Mouse (Mus musculus): ENCODE measurements at regions not wholly inside any gene's neighbourhood (a gene's known extent, or its start where the extent isn't known, plus 50 kb on each side); places are given as distances from the start of the nearest gene placed in this dataset.
A peak's percentile ranks its signal among the peaks of the same experiment; 100 is the strongest.

- no peak overlapping the region for H3K4me2 ChIP-seq
- no peaks in the 10 kb centered on the region for H3K36me3 ChIP-seq (ENCODE audit: poor library complexity, severe bottlenecking)
- H3K27ac ChIP-seq = no peak overlapping the region
- WGBS = 86% methylated on average over 1 of the region's 1 CpGs
- ATAC-seq = no peak
- no peak overlapping the region for H3K4me3 ChIP-seq
- no peak overlapping the region for H3K9ac ChIP-seq
- H3K9me3 ChIP-seq (replicated peaks) = no peaks in the 10 kb centered on the region
- H3K4me1 ChIP-seq = no peaks in the 10 kb centered on the region
- H3K27me3 ChIP-seq = no peaks in the 10 kb centered on the region
Observed at GRCm38 (mm10) chr1:35000801-35001200, 151.0 kb downstream of the Plekhb2 start.

GRCm38 (mm10) chr1:35017471-35017870, 167.7 kb downstream of the Plekhb2 start:
- 74% methylated on average over 4 of the region's 4 CpGs for WGBS

GRCm38 (mm10) chr1:35032619-35033018, 182.8 kb downstream of the Plekhb2 start:
- Histone ChIP-seq H3K4me2 (no peak overlapping the region), H3K36me3 (ENCODE audit: poor library complexity, severe bottlenecking) (no peaks in the 10 kb centered on the region), H3K4me3 (no peak overlapping the region), H3K9me3 (replicated peaks) (no peaks in the 10 kb centered on the region), H3K4me1 (no peaks in the 10 kb centered on the region), H3K27ac (no peak overlapping the region), H3K9ac (no peak overlapping the region), H3K27me3 (no peaks in the 10 kb centered on the region)
- no peak for ATAC-seq
- 64% methylated on average over 4 of the region's 4 CpGs for WGBS

More at GRCm38 (mm10) chr1:35017471-35017870, 167.7 kb downstream of the Plekhb2 start:
- Histone ChIP-seq H3K27ac (no peak overlapping the region), H3K4me2 (no peak overlapping the region), H3K4me3 (no peak overlapping the region), H3K36me3 (ENCODE audit: poor library complexity, severe bottlenecking) (no peaks in the 10 kb centered on the region), H3K27me3 (no peaks in the 10 kb centered on the region), H3K4me1 (no peaks in the 10 kb centered on the region), H3K9me3 (replicated peaks) (no peaks in the 10 kb centered on the region), H3K9ac (no peak overlapping the region)
- ATAC-seq = no peak

- no peak overlapping the region for H3K4me2 ChIP-seq
Observed at GRCm38 (mm10) chr1:35072811-35073210, 223.0 kb downstream of the Plekhb2 start.

GRCm38 (mm10) chr1:35094873-35095272, 245.1 kb downstream of the Plekhb2 start:
- H3K9me3 ChIP-seq (replicated peaks) = no peaks in the 10 kb centered on the region
- H3K36me3 ChIP-seq (ENCODE audit: poor library complexity, severe bottlenecking) = no peaks in the 10 kb centered on the region
- no peak for ATAC-seq
- H3K4me3 ChIP-seq = no peak overlapping the region
- no peak overlapping the region for H3K27ac ChIP-seq
- 38% methylated on average over 1 of the region's 1 CpGs for WGBS
- no peak overlapping the region for H3K9ac ChIP-seq
- H3K4me1 ChIP-seq = 0 out of 2 replicates have a peak, but pooled peaks cover 3% of the 10 kb centered on the region
- H3K4me2 ChIP-seq = no peak overlapping the region
- no peaks in the 10 kb centered on the region for H3K27me3 ChIP-seq

More at GRCm38 (mm10) chr1:35072811-35073210, 223.0 kb downstream of the Plekhb2 start:
- H3K9me3 ChIP-seq (replicated peaks) = no peaks in the 10 kb centered on the region
- no peak overlapping the region for H3K27ac ChIP-seq
- no peaks in the 10 kb centered on the region for H3K27me3 ChIP-seq
- no peaks in the 10 kb centered on the region for H3K4me1 ChIP-seq
- no peak overlapping the region for H3K9ac ChIP-seq
- H3K36me3 ChIP-seq (ENCODE audit: poor library complexity, severe bottlenecking) = no peaks in the 10 kb centered on the region
- ATAC-seq = no peak
- H3K4me3 ChIP-seq = no peak overlapping the region
- 89% methylated on average over 1 of the region's 1 CpGs for WGBS

- Histone ChIP-seq H3K9me3 (replicated peaks) (no peaks in the 10 kb centered on the region), H3K4me3 (no peak overlapping the region), H3K27me3 (no peaks in the 10 kb centered on the region), H3K9ac (no peak overlapping the region), H3K36me3 (ENCODE audit: poor library complexity, severe bottlenecking) (no peaks in the 10 kb centered on the region), H3K4me2 (no peak overlapping the region), H3K27ac (no peak overlapping the region), H3K4me1 (0 out of 2 replicates have a peak, but pooled peaks cover 3% of the 10 kb centered on the region)
- 39% methylated on average over 2 of the region's 2 CpGs for WGBS
- no peak for ATAC-seq
Observed at GRCm38 (mm10) chr1:35095785-35096184, 246.0 kb downstream of the Plekhb2 start.

- 87% methylated on average over 1 of the region's 1 CpGs for WGBS
- peak; percentile 65; the same call in 1 of the 2 replicates for ATAC-seq
- H3K4me3 ChIP-seq = no peak overlapping the region
- H3K4me2 ChIP-seq = no peak overlapping the region
- no peaks in the 10 kb centered on the region for H3K36me3 ChIP-seq (ENCODE audit: poor library complexity, severe bottlenecking)
- H3K27ac ChIP-seq = no peak overlapping the region
- no peaks in the 10 kb centered on the region for H3K27me3 ChIP-seq
- no peak overlapping the region for H3K9ac ChIP-seq
- H3K9me3 ChIP-seq (replicated peaks) = no peaks in the 10 kb centered on the region
- H3K4me1 ChIP-seq = no peaks in the 10 kb centered on the region
Observed at GRCm38 (mm10) chr1:35106665-35107064, 256.9 kb downstream of the Plekhb2 start.

- Histone ChIP-seq H3K27me3 (no peaks in the 10 kb centered on the region), H3K36me3 (ENCODE audit: poor library complexity, severe bottlenecking) (no peaks in the 10 kb centered on the region), H3K9me3 (replicated peaks) (0 out of 2 replicates have a peak, but pooled peaks cover 1% of the 10 kb centered on the region), H3K27ac (no peak overlapping the region), H3K4me3 (no peak overlapping the region), H3K9ac (no peak overlapping the region), H3K4me1 (no peaks in the 10 kb centered on the region), H3K4me2 (no peak overlapping the region)
- WGBS = 59% methylated on average over 1 of the region's 1 CpGs
- ATAC-seq = no peak
Observed at GRCm38 (mm10) chr1:35109801-35110200, 260.0 kb downstream of the Plekhb2 start.

GRCm38 (mm10) chr1:35115521-35115920, 265.7 kb downstream of the Plekhb2 start:
- Histone ChIP-seq H3K27ac (no peak overlapping the region), H3K4me2 (no peak overlapping the region), H3K36me3 (ENCODE audit: poor library complexity, severe bottlenecking) (no peaks in the 10 kb centered on the region), H3K9me3 (replicated peaks) (peaks cover 26% of the 10 kb centered on the region), H3K4me1 (no peaks in the 10 kb centered on the region), H3K9ac (no peak overlapping the region), H3K4me3 (no peak overlapping the region), H3K27me3 (no peaks in the 10 kb centered on the region)
- ATAC-seq = no peak

- no peak overlapping the region for H3K27ac ChIP-seq
- H3K9me3 ChIP-seq (replicated peaks) = no peaks in the 10 kb centered on the region
- ATAC-seq = no peak
- H3K4me1 ChIP-seq = no peaks in the 10 kb centered on the region
- H3K4me2 ChIP-seq = no peak overlapping the region
- H3K36me3 ChIP-seq (ENCODE audit: poor library complexity, severe bottlenecking) = no peaks in the 10 kb centered on the region
- WGBS = 83% methylated on average over 3 of the region's 3 CpGs
- no peaks in the 10 kb centered on the region for H3K27me3 ChIP-seq
- H3K9ac ChIP-seq = no peak overlapping the region
- H3K4me3 ChIP-seq = no peak overlapping the region
Observed at GRCm38 (mm10) chr1:35137907-35138306, 288.1 kb downstream of the Plekhb2 start.

- no peak overlapping the region for H3K27ac ChIP-seq
- H3K4me3 ChIP-seq = no peak overlapping the region
- H3K4me2 ChIP-seq = no peak overlapping the region
- H3K4me1 ChIP-seq = no peaks in the 10 kb centered on the region
- ATAC-seq = no peak
- H3K36me3 ChIP-seq (ENCODE audit: poor library complexity, severe bottlenecking) = no peaks in the 10 kb centered on the region
- H3K9ac ChIP-seq = no peak overlapping the region
- H3K27me3 ChIP-seq = no peaks in the 10 kb centered on the region
- no peaks in the 10 kb centered on the region for H3K9me3 ChIP-seq (replicated peaks)
Observed at GRCm38 (mm10) chr1:35149036-35149435, 299.3 kb downstream of the Plekhb2 start.

GRCm38 (mm10) chr1:35162506-35162905, 312.7 kb downstream of the Plekhb2 start:
- no peaks in the 10 kb centered on the region for H3K9me3 ChIP-seq (replicated peaks)
- H3K9ac ChIP-seq = no peak overlapping the region
- ATAC-seq = no peak

GRCm38 (mm10) chr1:35200656-35201055, 350.9 kb downstream of the Plekhb2 start:
- H3K36me3 ChIP-seq (ENCODE audit: poor library complexity, severe bottlenecking) = no peaks in the 10 kb centered on the region
- 86% methylated on average over 2 of the region's 2 CpGs for WGBS

More at GRCm38 (mm10) chr1:35162506-35162905, 312.7 kb downstream of the Plekhb2 start:
- Histone ChIP-seq H3K27me3 (no peaks in the 10 kb centered on the region), H3K36me3 (ENCODE audit: poor library complexity, severe bottlenecking) (no peaks in the 10 kb centered on the region), H3K4me3 (no peak overlapping the region), H3K4me1 (no peaks in the 10 kb centered on the region), H3K27ac (no peak overlapping the region), H3K4me2 (no peak overlapping the region)

More at GRCm38 (mm10) chr1:35200656-35201055, 350.9 kb downstream of the Plekhb2 start:
- Histone ChIP-seq H3K4me3 (no peak overlapping the region), H3K9ac (no peak overlapping the region), H3K9me3 (replicated peaks) (no peaks in the 10 kb centered on the region), H3K4me1 (0 out of 2 replicates have a peak, but pooled peaks cover 4% of the 10 kb centered on the region), H3K4me2 (no peak overlapping the region), H3K27me3 (no peaks in the 10 kb centered on the region), H3K27ac (no peak overlapping the region)
- no peak for ATAC-seq
